Mouse (Mus musculus) forebrain, embryonic 16.5 days (tissue): ENCODE data around the gene Il2rb. TPM values are rescaled to one million over a fixed set of nuclear protein-coding genes. Genes with fewer than 3 reads are reported as not detected.

Experiments
- ATAC-seq: fragments of 200-750 bp; cut with Nextera tagmentation; 2 replicates; pipeline ENCODE4 v1.8.0; 2017; ENCODE audit warnings: mild to moderate bottlenecking, moderate library complexity
- H3K27ac ChIP-seq: fragments of 300-500 bp; sonication (generic); 2 replicates; pipeline ENCODE4 v1.5.1; 2014; ENCODE audit warnings: low read length, control low read depth
- H3K27me3 ChIP-seq: fragments of 300-500 bp; sonication (generic); replicated peaks from 2 replicates; pipeline ENCODE4 v1.6.1; 2014; ENCODE audit warnings: low read length; ENCODE audit not compliant: control insufficient read depth, insufficient read depth
- H3K36me3 ChIP-seq: fragments of 300-500 bp; sonication (generic); 2 replicates; pipeline ENCODE4 v1.6.1; 2014; ENCODE audit not compliant: control insufficient read depth, insufficient read depth
- H3K4me1 ChIP-seq: fragments of 300-500 bp; sonication (generic); replicated peaks from 2 replicates; pipeline ENCODE4 v1.6.1; 2014; ENCODE audit warnings: low read length; ENCODE audit not compliant: control insufficient read depth, insufficient read depth
- H3K4me2 ChIP-seq: fragments of 300-500 bp; sonication (generic); 2 replicates; pipeline ENCODE4 v1.6.1; 2014; ENCODE audit warnings: mild to moderate bottlenecking, low read length, control low read depth
- H3K4me3 ChIP-seq: fragments of 300-500 bp; sonication (generic); replicated peaks from 2 replicates; pipeline ENCODE4 v1.5.1; 2014; ENCODE audit warnings: mild to moderate bottlenecking, low read length, control low read depth
- H3K9ac ChIP-seq: fragments of 300-500 bp; sonication (generic); replicated peaks from 2 replicates; pipeline ENCODE4 v1.6.1; 2014; ENCODE audit warnings: low read depth, low read length, control low read depth
- H3K9me3 ChIP-seq: fragments of 300-500 bp; sonication (generic); 2 replicates; pipeline ENCODE4 v1.6.1; 2016; ENCODE audit warnings: low read length; ENCODE audit not compliant: control insufficient read depth
- WGBS: fragments of 180-500 bp; shearing (Covaris S2); extraction: QIAGEN DNeasy Blood & Tissue Kit; methylation state at CpG from one replicate; pipeline ENCODE4 v1.1.7; 2014; 5-methylcytosine and 5-hydroxymethylcytosine counted together
- polyA plus RNA-seq: library from polyadenylated mRNA; unstranded; fragments of >200 nt; fragmentation: Nextera tagmentation; extraction: Ambion mirVana; gene quantifications from 2 replicates; pipeline ENCODE4 v1.2.1, GENCODE M21; 2015

The Il2rb gene
- polyA plus RNA-seq, 1 experiment from 2014 or later, result not detected

GRCm38 (mm10) chr15:78466809-78467208 lies 28.3 kb downstream of the Il2rb start:
- no peak overlapping the region for H3K4me2 ChIP-seq

GRCm38 (mm10) chr15:78462981-78463380 lies 32.1 kb downstream of the Il2rb start:
- 94% methylated on average over 2 of the region's 2 CpGs for WGBS
- H3K9ac ChIP-seq, result no peak overlapping the region
- no peak overlapping the region for H3K4me3 ChIP-seq
- no peaks in the 10 kb centered on the region for H3K9me3 ChIP-seq
- H3K4me2 ChIP-seq, result no peak overlapping the region
- no peaks in the 10 kb centered on the region for H3K4me1 ChIP-seq
- ATAC-seq, result no peak
- H3K36me3 ChIP-seq, result no peaks in the 10 kb centered on the region
- H3K27me3 ChIP-seq, result no peaks in the 10 kb centered on the region
- no peak overlapping the region for H3K27ac ChIP-seq

More at GRCm38 (mm10) chr15:78466809-78467208, 28.3 kb downstream of the Il2rb start:
- 32% methylated on average over 6 of the region's 6 CpGs for WGBS
- Histone ChIP-seq H3K9me3 (no peaks in the 10 kb centered on the region), H3K36me3 (no peaks in the 10 kb centered on the region), H3K27ac (no peak overlapping the region), H3K9ac (no peak overlapping the region), H3K4me3 (no peak overlapping the region), H3K27me3 (no peaks in the 10 kb centered on the region), H3K4me1 (no peaks in the 10 kb centered on the region)
- ATAC-seq, result no peak

- Histone ChIP-seq H3K4me1 (no peaks in the 10 kb centered on the region), H3K27me3 (no peaks in the 10 kb centered on the region), H3K4me2 (no peak overlapping the region), H3K27ac (no peak overlapping the region), H3K4me3 (no peak overlapping the region), H3K9ac (no peak overlapping the region), H3K36me3 (no peaks in the 10 kb centered on the region), H3K9me3 (no peaks in the 10 kb centered on the region)
- 85% methylated on average over 10 of the region's 10 CpGs for WGBS
- ATAC-seq, result no peak
These were observed 37.9 kb downstream of the Il2rb start for GRCm38 (mm10) chr15:78457193-78457592.

GRCm38 (mm10) chr15:78456051-78456450 lies 39.0 kb downstream of the Il2rb start:
- no peak overlapping the region for H3K4me3 ChIP-seq
- no peak overlapping the region for H3K27ac ChIP-seq
- H3K4me1 ChIP-seq, result no peaks in the 10 kb centered on the region
- no peaks in the 10 kb centered on the region for H3K27me3 ChIP-seq
- no peak overlapping the region for H3K4me2 ChIP-seq
- H3K9me3 ChIP-seq, result no peaks in the 10 kb centered on the region
- no peak for ATAC-seq
- H3K9ac ChIP-seq, result no peak overlapping the region
- 35% methylated on average over 7 of the region's 7 CpGs for WGBS
- no peaks in the 10 kb centered on the region for H3K36me3 ChIP-seq

GRCm38 (mm10) chr15:78455168-78455567 lies 39.9 kb downstream of the Il2rb start:
- no peak overlapping the region for H3K9ac ChIP-seq
- no peaks in the 10 kb centered on the region for H3K9me3 ChIP-seq
- H3K4me3 ChIP-seq, result no peak overlapping the region
- no peaks in the 10 kb centered on the region for H3K36me3 ChIP-seq
- H3K27me3 ChIP-seq, result no peaks in the 10 kb centered on the region
- H3K4me1 ChIP-seq, result no peaks in the 10 kb centered on the region
- ATAC-seq, result no peak
- 67% methylated on average over 4 of the region's 4 CpGs for WGBS
- no peak overlapping the region for H3K27ac ChIP-seq
- no peak overlapping the region for H3K4me2 ChIP-seq

GRCm38 (mm10) chr15:78452929-78453328 lies 42.1 kb downstream of the Il2rb start:
- Histone ChIP-seq H3K27me3 (no peaks in the 10 kb centered on the region), H3K27ac (no peak overlapping the region), H3K4me2 (no peak overlapping the region), H3K36me3 (no peaks in the 10 kb centered on the region), H3K9me3 (no peaks in the 10 kb centered on the region), H3K9ac (no peak overlapping the region), H3K4me3 (no peak overlapping the region), H3K4me1 (peaks cover 6% of the 10 kb centered on the region)
- no peak for ATAC-seq
- WGBS, result 90% methylated on average over 3 of the region's 3 CpGs

GRCm38 (mm10) chr15:78451201-78451600 lies 43.9 kb downstream of the Il2rb start:
- H3K9me3 ChIP-seq, result no peaks in the 10 kb centered on the region
- H3K4me3 ChIP-seq, result no peak overlapping the region
- H3K36me3 ChIP-seq, result no peaks in the 10 kb centered on the region
- no peak overlapping the region for H3K9ac ChIP-seq
- no peak overlapping the region for H3K27ac ChIP-seq
- no peak for ATAC-seq
- H3K4me1 ChIP-seq, result peaks cover 9% of the 10 kb centered on the region
- 53% methylated on average over 2 of the region's 2 CpGs for WGBS
- H3K27me3 ChIP-seq, result no peaks in the 10 kb centered on the region
- no peak overlapping the region for H3K4me2 ChIP-seq

GRCm38 (mm10) chr15:78450419-78450768 lies 44.7 kb downstream of the Il2rb start:
- WGBS, result 83% methylated on average over 6 of the region's 6 CpGs
- no peaks in the 10 kb centered on the region for H3K36me3 ChIP-seq
- H3K9me3 ChIP-seq, result no peaks in the 10 kb centered on the region
- no peak overlapping the region for H3K27ac ChIP-seq
- peaks cover 9% of the 10 kb centered on the region for H3K4me1 ChIP-seq
- no peak overlapping the region for H3K4me3 ChIP-seq
- H3K4me2 ChIP-seq, result no peak overlapping the region
- no peaks in the 10 kb centered on the region for H3K27me3 ChIP-seq
- no peak for ATAC-seq
- H3K9ac ChIP-seq, result no peak overlapping the region

GRCm38 (mm10) chr15:78449694-78450418 lies 45.2 kb downstream of the Il2rb start:
- Histone ChIP-seq H3K27ac (no peak overlapping the region), H3K36me3 (no peaks in the 10 kb centered on the region), H3K9ac (no peak overlapping the region), H3K9me3 (no peaks in the 10 kb centered on the region), H3K4me1 (peaks cover 9% of the 10 kb centered on the region), H3K4me2 (no peak overlapping the region), H3K4me3 (no peak overlapping the region), H3K27me3 (no peaks in the 10 kb centered on the region)
- 34% methylated on average over 7 of the region's 7 CpGs for WGBS
- ATAC-seq, result no peak

GRCm38 (mm10) chr15:78449131-78449530 lies 45.9 kb downstream of the Il2rb start:
- no peak overlapping the region for H3K9ac ChIP-seq
- no peak overlapping the region for H3K4me2 ChIP-seq
- H3K27me3 ChIP-seq, result no peaks in the 10 kb centered on the region
- peaks cover 9% of the 10 kb centered on the region for H3K4me1 ChIP-seq
- H3K4me3 ChIP-seq, result no peak overlapping the region
- H3K36me3 ChIP-seq, result no peaks in the 10 kb centered on the region
- H3K27ac ChIP-seq, result no peak overlapping the region
- 81% methylated on average over 6 of the region's 6 CpGs for WGBS
- no peaks in the 10 kb centered on the region for H3K9me3 ChIP-seq
- no peak for ATAC-seq
